Mouse (Mus musculus): Measurements from ENCODE around the gene Pate4. TPM values are rescaled to one million over a fixed set of nuclear protein-coding genes. Genes with fewer than 3 reads are reported as not detected.

Gene Pate4
- total and polyA plus RNA-seq, 2 experiments from 2014 or later = not detected

DNA sequence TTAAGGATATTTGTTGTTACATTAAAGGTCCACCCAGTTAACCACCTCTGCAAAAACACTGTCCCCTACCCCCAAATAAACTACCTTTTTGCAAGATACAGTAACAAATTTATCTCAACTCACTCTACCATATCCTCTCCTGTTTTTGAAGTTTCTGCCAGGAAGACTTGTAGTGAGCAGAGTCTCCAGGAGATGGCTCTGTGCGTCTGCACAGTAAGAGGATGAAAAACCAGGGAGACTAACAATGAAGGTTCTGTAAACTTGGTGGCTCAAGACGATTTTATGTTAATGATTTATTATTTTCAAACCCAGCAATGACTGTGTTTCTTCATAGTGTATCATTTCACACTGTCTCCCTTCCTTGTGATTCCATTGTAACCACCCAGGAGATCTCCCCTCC is 18.8 kb downstream of the Pate4 start:
- ATAC-seq (ENCODE audit: low FRiP score) (peak; percentile 71; the same call in 1 of the 2 replicates), DNase-seq (ENCODE audit: low spot score) (peak; percentile 47)
- Histone ChIP-seq H3K36me3 (ENCODE audit: insufficient read depth, low read length) (no peaks in the 10 kb centered on the region), H3K4me2 (ENCODE audit: low read depth, low read length, poor library complexity, severe bottlenecking) (no peak overlapping the region), H3K4me1 (ENCODE audit: insufficient read depth, low read length) (no peaks in the 10 kb centered on the region), H3K27ac (ENCODE audit: low read depth, low read length) (no peak overlapping the region), H3K27me3 (ENCODE audit: insufficient read depth, low read length) (no peaks in the 10 kb centered on the region), H3K9ac (replicated peaks; ENCODE audit: low read length, poor library complexity, severe bottlenecking) (no peak overlapping the region), H3K9me3 (ENCODE audit: low read length) (no peaks in the 10 kb centered on the region), H3K4me3 (ENCODE audit: low read depth, low read length) (no peak overlapping the region)
- WGBS = 12% methylated on average over 2 of the region's 2 CpGs
- peak; percentile 83 for TF ChIP-seq CTCF (IDR thresholded peaks at IDR 0.05)

DNA sequence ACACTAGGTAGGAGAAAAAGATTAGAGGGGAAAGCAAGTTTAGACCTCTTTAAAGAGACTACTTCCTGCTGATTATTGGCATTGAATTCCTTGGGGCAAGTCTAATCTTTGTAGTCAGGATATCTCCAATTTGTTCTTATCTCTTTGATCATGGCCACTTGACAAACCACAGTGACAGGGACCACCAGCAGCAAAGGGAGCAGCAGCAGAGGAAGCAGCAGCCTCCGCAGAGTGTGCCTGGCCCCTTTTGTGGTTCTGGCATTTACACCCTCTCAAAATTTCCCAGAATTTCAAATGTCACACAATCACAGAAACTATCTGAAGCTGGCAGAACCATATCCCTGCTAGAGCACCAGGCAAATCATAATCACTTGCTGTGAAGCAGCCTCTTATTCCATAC is 24.1 kb downstream of the Pate4 start:
- ATAC-seq (ENCODE audit: low FRiP score) (no peak), DNase-seq (ENCODE audit: low spot score) (no peak)
- no peaks in the 10 kb centered on the region for H3K9me3 ChIP-seq (ENCODE audit: low read length)
- TF ChIP-seq CTCF (IDR thresholded peaks at IDR 0.05) = no peak
- H3K4me3 ChIP-seq (ENCODE audit: low read depth, low read length) = no peak overlapping the region
- 29% methylated on average over 1 of the region's 1 CpGs for WGBS
- no peaks in the 10 kb centered on the region for H3K36me3 ChIP-seq (ENCODE audit: insufficient read depth, low read length)
- no peak overlapping the region for H3K27ac ChIP-seq (ENCODE audit: low read depth, low read length)
- H3K4me1 ChIP-seq (ENCODE audit: insufficient read depth, low read length) = no peaks in the 10 kb centered on the region
- H3K9ac ChIP-seq (replicated peaks; ENCODE audit: low read length, poor library complexity, severe bottlenecking) = no peak overlapping the region
- no peaks in the 10 kb centered on the region for H3K27me3 ChIP-seq (ENCODE audit: insufficient read depth, low read length)
- H3K4me2 ChIP-seq (ENCODE audit: low read depth, low read length, poor library complexity, severe bottlenecking) = no peak overlapping the region

DNA sequence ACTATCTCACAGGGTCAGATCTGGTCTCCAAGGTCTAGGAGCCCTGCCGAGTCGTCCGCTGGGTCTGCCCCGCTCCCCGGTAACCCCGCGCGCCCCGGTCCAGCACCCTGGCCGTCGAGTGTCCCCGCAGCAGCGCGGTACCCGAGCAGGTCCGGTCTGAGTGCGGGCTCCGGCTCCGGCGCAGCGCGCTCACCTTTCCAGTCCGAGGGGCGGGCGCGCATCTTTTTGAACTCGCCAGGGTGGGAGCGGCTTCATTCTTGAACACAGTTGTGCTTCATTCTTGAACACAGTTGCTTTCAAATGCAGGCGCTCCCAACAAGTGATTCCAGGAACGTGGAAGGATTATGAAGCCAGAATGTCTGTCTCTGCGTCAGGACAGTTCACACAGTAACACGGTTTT is 37.3 kb downstream of the Pate4 start:
- H3K27me3 ChIP-seq (ENCODE audit: insufficient read depth, low read length) = peaks cover 4% of the 10 kb centered on the region; the same call in 1 of the 2 replicates
- H3K4me1 ChIP-seq (ENCODE audit: insufficient read depth, low read length) = no peaks in the 10 kb centered on the region
- DNase-seq (ENCODE audit: low spot score) = no peak
- TF ChIP-seq CTCF (IDR thresholded peaks at IDR 0.05) = no peak
- no peak for ATAC-seq (ENCODE audit: low FRiP score)
- WGBS = 4% methylated on average over 32 of the region's 32 CpGs
- peak overlapping the region; percentile 66 for H3K4me2 ChIP-seq (ENCODE audit: low read depth, low read length, poor library complexity, severe bottlenecking)
- no peak overlapping the region for H3K27ac ChIP-seq (ENCODE audit: low read depth, low read length)
- no peaks in the 10 kb centered on the region for H3K36me3 ChIP-seq (ENCODE audit: insufficient read depth, low read length)
- H3K9me3 ChIP-seq (ENCODE audit: low read length) = no peaks in the 10 kb centered on the region
- 0 out of 2 replicates have a peak overlapping the region, but pooled peaks have one; percentile 48 for H3K9ac ChIP-seq (replicated peaks; ENCODE audit: low read length, poor library complexity, severe bottlenecking)
- peak overlapping the region; percentile 37 for H3K4me3 ChIP-seq (ENCODE audit: low read depth, low read length)

DNA sequence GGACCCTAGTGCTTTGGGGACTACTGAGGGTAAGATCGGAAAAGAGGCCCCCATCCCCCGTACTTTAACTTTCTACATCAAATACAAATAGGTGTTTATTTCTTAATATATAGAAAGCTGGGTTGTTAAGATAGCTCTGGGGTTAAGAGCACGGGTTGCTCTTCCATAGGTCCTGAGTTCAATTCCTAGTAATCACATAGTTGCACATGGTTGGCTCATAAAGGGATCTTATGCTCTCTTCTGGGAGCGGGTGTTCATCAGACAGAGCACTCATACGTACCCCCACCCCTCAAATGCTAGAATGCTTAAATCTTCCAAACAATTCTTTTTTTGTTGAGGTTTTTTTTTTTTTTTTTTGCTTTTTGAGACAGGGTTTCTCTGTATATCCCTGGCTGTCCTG is 41.1 kb downstream of the Pate4 start:
- Histone ChIP-seq H3K4me2 (ENCODE audit: low read depth, low read length, poor library complexity, severe bottlenecking) (peak overlapping the region; percentile 48), H3K9ac (replicated peaks; ENCODE audit: low read length, poor library complexity, severe bottlenecking) (peak overlapping the region; percentile 68), H3K4me3 (ENCODE audit: low read depth, low read length) (peak overlapping the region; percentile 74), H3K27me3 (ENCODE audit: insufficient read depth, low read length) (peaks cover 4% of the 10 kb centered on the region; the same call in 1 of the 2 replicates), H3K9me3 (ENCODE audit: low read length) (no peaks in the 10 kb centered on the region), H3K36me3 (ENCODE audit: insufficient read depth, low read length) (peaks cover 8% of the 10 kb centered on the region), H3K27ac (ENCODE audit: low read depth, low read length) (no peak overlapping the region), H3K4me1 (ENCODE audit: insufficient read depth, low read length) (no peaks in the 10 kb centered on the region)
- DNase-seq (ENCODE audit: low spot score) = no peak
- 9% methylated on average over 5 of the region's 5 CpGs for WGBS
- ATAC-seq (ENCODE audit: low FRiP score) = no peak
- no peak for TF ChIP-seq CTCF (IDR thresholded peaks at IDR 0.05)

DNA sequence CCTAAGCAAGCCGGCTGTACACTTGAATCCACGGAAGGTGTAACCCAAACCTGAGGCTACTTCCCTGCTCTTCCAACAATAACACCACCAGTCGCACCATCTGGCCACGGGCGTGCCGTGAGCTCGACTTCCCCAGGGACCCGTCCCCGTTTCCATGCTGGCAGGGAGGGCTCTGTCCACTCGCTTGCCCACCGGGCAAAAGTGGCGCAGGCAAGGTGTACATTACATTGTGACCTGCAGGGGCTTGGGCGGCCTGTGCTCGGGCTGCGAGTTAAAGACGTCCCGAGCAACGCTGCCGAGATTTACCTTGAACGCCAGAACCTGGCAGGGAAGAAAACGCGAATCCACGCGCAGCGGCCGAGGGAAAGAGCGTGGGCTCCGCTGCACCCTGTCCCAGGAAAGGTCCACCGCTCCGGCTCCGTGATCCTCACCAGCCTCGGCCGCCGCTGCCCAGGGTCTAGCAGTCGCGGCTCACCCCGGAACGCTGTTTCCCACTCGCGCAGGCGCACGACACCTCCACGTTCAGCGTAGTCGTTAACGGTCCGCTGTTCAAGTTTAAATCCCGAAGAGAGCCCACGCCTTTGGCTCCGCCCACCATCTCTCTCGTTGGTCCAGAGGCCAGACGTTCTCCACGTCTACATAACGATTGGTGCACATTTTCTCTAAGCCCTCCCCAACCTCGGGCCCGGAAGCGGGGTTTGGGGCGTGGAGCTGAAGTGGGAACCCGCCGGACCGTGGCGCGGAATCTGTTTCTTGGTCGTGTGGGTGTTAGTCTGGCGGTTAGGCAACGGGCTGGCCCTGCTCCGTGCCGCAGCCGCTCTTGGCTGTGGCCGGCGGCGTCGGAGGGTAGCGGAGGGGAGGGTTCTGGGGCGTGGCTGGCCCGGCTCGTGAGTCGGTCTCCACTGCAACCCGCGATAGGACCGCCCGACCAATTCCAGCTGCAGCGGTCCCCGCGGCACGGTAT is 41.9 kb downstream of the Pate4 start, which contains the start of the genes Pate2 and Hyls1:
Pate2 (plus strand) TSS at position 714 of the 964 bp plus-strand sequence.
Hyls1 (minus strand) TSS at position 828 of the 964 bp plus-strand sequence.
- ATAC-seq (ENCODE audit: low FRiP score) (peak; percentile 97), DNase-seq (ENCODE audit: low spot score) (peak; percentile 99)
- no peaks in the 10 kb centered on the region for H3K27me3 ChIP-seq (ENCODE audit: insufficient read depth, low read length)
- peak; percentile 58 for TF ChIP-seq CTCF (IDR thresholded peaks at IDR 0.05)
- peak within 1 kb of the TSS; percentile 85 for H3K4me2 ChIP-seq (ENCODE audit: low read depth, low read length, poor library complexity, severe bottlenecking)
- H3K4me1 ChIP-seq (ENCODE audit: insufficient read depth, low read length) = no peaks in the 10 kb centered on the region
- no peaks in the 10 kb centered on the region for H3K9me3 ChIP-seq (ENCODE audit: low read length)
- WGBS = under 1% methylated on average over 86 of the region's 86 CpGs
- H3K4me3 ChIP-seq (ENCODE audit: low read depth, low read length) = peak within 1 kb of the TSS; percentile 74
- H3K27ac ChIP-seq (ENCODE audit: low read depth, low read length) = peak within 1 kb of the TSS; percentile 80
- peak within 1 kb of the TSS; percentile 68 for H3K9ac ChIP-seq (replicated peaks; ENCODE audit: low read length, poor library complexity, severe bottlenecking)
- peaks cover 16% of the 10 kb centered on the region for H3K36me3 ChIP-seq (ENCODE audit: insufficient read depth, low read length)

DNA sequence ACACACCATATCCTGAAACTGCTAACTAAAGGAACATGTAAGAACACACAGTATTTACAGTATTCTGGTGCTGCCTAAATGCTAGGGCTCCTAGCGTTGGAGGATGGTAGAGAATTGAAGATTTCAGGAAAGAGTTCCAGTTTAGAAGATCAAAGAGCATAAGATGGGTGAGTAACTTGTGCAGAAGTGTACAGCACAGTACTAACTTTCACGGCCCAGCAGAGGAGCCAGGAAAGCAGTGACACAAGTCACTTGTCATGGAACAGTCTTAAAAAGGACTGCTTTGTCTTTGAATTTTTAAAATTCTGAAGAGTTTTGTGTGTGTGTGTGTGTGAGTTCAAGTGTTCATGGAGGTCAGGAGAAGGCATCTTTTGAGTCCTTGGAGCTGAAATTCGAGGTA is 43.7 kb downstream of the Pate4 start:
- no peak for TF ChIP-seq CTCF (IDR thresholded peaks at IDR 0.05)
- Histone ChIP-seq H3K4me2 (ENCODE audit: low read depth, low read length, poor library complexity, severe bottlenecking) (no peak overlapping the region), H3K36me3 (ENCODE audit: insufficient read depth, low read length) (peaks cover 18% of the 10 kb centered on the region), H3K4me3 (ENCODE audit: low read depth, low read length) (no peak overlapping the region), H3K27ac (ENCODE audit: low read depth, low read length) (no peak overlapping the region), H3K27me3 (ENCODE audit: insufficient read depth, low read length) (no peaks in the 10 kb centered on the region), H3K4me1 (ENCODE audit: insufficient read depth, low read length) (no peaks in the 10 kb centered on the region), H3K9ac (replicated peaks; ENCODE audit: low read length, poor library complexity, severe bottlenecking) (no peak overlapping the region), H3K9me3 (ENCODE audit: low read length) (no peaks in the 10 kb centered on the region)
- no peak for ATAC-seq (ENCODE audit: low FRiP score)
- no peak for DNase-seq (ENCODE audit: low spot score)
- WGBS = 87% methylated on average over 3 of the region's 3 CpGs

Data from midbrain, postnatal 0 days (tissue).